Mouse (Mus musculus) duodenum, adult 2 months (tissue): ENCODE data around the gene Jph3. TPM values are rescaled to one million over a fixed set of nuclear protein-coding genes. Genes with fewer than 3 reads are reported as not detected.

ENCODE experiments used
- polyA plus RNA-seq: library from polyadenylated mRNA; depleted of rRNA; stranded (reverse); fragments of >200 nt; gene quantifications from 2 replicates; pipeline ENCODE4 v1.2.3, GENCODE M21; 2012; ENCODE audit warnings: low replicate concordance; rRNA removed

Gene Jph3
- polyA plus RNA-seq, result 0.47 and 0.57 TPM in 2 replicates

DNA sequence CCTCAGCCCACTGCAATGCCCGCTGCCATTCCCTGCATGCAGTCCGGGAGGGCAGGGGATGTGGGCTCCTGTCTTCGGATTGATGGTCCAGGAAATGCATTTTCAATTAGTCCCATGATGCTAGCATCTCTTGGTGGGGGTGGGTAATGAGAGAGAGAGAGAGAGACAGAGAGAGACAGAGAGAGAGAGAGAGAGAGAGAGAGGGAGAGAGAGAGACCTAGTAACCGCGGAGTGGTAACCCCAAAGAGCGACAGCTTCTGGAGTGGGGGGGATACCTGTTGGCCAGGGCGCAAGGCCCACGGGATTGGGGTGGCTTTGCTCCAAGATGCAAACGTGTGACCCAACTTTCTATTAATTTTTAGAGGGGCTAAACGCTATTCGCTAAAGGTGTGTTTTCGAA, at the start of gene Jph3:
Jph3 (plus strand) TSS at position 301 of the 400 bp plus-strand sequence.

DNA sequence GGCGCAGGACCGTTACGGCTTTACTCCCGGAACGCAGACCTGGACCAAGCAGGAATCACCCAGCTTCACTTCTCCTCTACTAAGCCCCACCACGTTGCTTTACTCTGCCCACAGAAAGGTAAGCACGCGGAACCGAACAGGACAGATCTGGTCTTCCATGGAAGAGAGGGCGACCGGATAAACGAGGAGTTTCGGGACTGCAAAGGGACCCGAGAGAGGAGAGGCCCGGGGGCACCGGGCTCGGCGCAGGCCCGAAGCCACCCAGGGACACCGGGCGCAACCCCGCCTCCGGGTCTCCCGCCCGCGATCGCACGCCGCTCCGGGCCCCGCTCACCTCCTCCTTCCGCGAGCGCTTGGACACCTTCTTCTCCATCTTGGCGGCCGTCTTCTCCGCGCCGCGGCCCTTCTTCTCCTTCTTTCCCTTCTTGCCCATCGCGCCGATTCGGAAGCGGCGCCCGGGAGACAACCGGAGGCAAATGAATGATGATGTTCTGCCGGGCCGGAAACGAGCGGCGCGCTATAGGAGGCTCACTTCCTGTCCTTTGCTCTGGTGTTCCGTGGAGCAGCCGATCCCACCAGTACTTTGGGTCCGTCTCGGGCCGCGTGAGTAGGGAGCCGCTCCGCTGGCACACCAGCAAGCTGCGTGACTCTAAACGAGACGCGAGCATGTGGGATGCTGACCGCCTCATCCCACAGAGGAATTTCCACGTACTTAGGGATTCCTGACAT, 99.8 kb downstream of the Jph3 start, which contains the start of gene Klhdc4:
Klhdc4 (minus strand) TSS at position 522 of the 729 bp plus-strand sequence.

Other genes with a start within 250 kb of the Jph3 start
- not detected in 2 replicates for gene 1700018B08Rik, start 185.3 kb upstream of the Jph3 start, polyA plus RNA-seq
- 12.8 and 25.7 TPM in 2 replicates for gene Fbxo31, start 150.8 kb upstream of the Jph3 start, polyA plus RNA-seq
- gene Map1lc3b, start 139.3 kb upstream of the Jph3 start, polyA plus RNA-seq, result 56.1 and 70.4 TPM in 2 replicates
- 14.3 and 22.5 TPM in 2 replicates for gene Zcchc14, start 76.7 kb upstream of the Jph3 start, polyA plus RNA-seq
- gene Klhdc4, start 99.9 kb downstream of the Jph3 start, polyA plus RNA-seq, result 8.1 and 11.5 TPM in 2 replicates
- 8.0 and 13.5 TPM in 2 replicates for gene Slc7a5, start 178.1 kb downstream of the Jph3 start, polyA plus RNA-seq
- 0.11 and 0.39 TPM in 2 replicates for gene Car5a, start 215.3 kb downstream of the Jph3 start, polyA plus RNA-seq
- gene Banp, start 220.1 kb downstream of the Jph3 start, polyA plus RNA-seq, result 30.8 and 32.2 TPM in 2 replicates